Mouse (Mus musculus): ENCODE results near the gene Sppl2b.

GRCm38 (mm10) chr10:80831136-80831535, 23.9 kb upstream of the Sppl2b start:
- TF ChIP-seq CTCF (IDR thresholded peaks at IDR 0.05; ENCODE audit: borderline replicate concordance, extremely low read depth, insufficient read depth, insufficient read length): no peak
- no peak for TF ChIP-seq POLR2A (IDR thresholded peaks at IDR 0.05; ENCODE audit: borderline replicate concordance, extremely low read depth, insufficient read depth, insufficient read length, poor library complexity, severe bottlenecking)
